Mouse (Mus musculus): ENCODE results near the gene Fsip1. TPM values are rescaled to one million over a fixed set of nuclear protein-coding genes. Genes with fewer than 3 reads are reported as not detected.

The Fsip1 gene
- polyA plus RNA-seq, 1 experiment from 2014 or later = 0.11 TPM

DNA sequence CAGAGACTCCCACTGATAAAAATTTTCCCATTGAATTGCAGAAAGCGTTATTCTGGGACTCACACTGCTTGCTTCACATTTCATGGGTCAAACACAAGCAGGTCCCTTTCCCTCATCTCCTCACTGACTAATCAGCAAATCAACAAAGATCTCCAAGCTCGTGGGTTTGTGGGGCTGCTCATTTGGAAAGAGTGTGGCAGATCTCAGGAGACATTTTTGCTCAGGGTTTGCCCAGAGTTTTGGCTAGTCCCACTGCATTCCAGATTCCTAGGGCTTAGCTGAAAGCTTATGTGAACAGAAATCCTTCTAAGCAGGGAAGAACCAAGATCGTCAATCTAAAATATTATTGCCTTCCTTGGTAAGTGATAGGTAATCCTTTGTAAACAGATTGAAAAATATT, 172.1 kb downstream of the Fsip1 start:
- H3K4me1 ChIP-seq (ENCODE audit: control insufficient read depth, insufficient read depth, low read length) = peaks cover 8% of the 10 kb centered on the region
- no peak overlapping the region for H3K27ac ChIP-seq (ENCODE audit: low read length)
- H3K4me2 ChIP-seq (ENCODE audit: low read depth, low read length) = no peak overlapping the region
- ATAC-seq (replicated peaks; ENCODE audit: extremely low read depth, insufficient read depth, low FRiP score) = no peak
- H3K9ac ChIP-seq (ENCODE audit: low read length) = no peak overlapping the region
- WGBS = 57% methylated on average over 3 of the region's 3 CpGs
- no peak overlapping the region for H3K4me3 ChIP-seq (ENCODE audit: low read length)
- no peaks in the 10 kb centered on the region for H3K36me3 ChIP-seq (ENCODE audit: control insufficient read depth, insufficient read depth)
- H3K9me3 ChIP-seq (replicated peaks; ENCODE audit: control insufficient read depth, low read length) = no peaks in the 10 kb centered on the region
- H3K27me3 ChIP-seq (ENCODE audit: control insufficient read depth, insufficient read depth, low read length) = no peaks in the 10 kb centered on the region

DNA sequence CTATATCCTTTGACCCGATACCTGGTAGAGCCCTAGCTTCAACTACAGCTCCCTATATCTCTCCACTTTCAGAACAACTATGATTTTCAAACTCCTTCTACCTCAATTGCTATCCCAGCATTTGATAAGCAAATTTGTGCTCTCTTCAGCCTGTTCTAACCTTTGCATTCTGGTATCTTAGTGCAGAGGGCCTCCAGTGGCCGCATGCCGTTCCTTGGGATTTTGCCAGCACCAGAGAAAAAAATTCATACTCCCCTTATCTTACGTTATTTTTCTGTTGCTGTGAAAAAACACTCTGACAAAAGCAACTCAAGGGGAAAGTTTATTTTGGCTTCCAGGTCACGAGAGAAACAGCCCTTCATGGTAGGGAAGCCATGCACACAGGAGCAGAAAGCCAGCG, 173.1 kb downstream of the Fsip1 start:
- Histone ChIP-seq H3K4me2 (ENCODE audit: low read depth, low read length) (no peak overlapping the region), H3K9ac (ENCODE audit: low read length) (no peak overlapping the region), H3K9me3 (replicated peaks; ENCODE audit: control insufficient read depth, low read length) (no peaks in the 10 kb centered on the region), H3K4me1 (ENCODE audit: control insufficient read depth, insufficient read depth, low read length) (peaks cover 8% of the 10 kb centered on the region), H3K4me3 (ENCODE audit: low read length) (no peak overlapping the region), H3K36me3 (ENCODE audit: control insufficient read depth, insufficient read depth) (no peaks in the 10 kb centered on the region), H3K27ac (ENCODE audit: low read length) (no peak overlapping the region; the same call in 1 of the 2 replicates), H3K27me3 (ENCODE audit: control insufficient read depth, insufficient read depth, low read length) (no peaks in the 10 kb centered on the region)
- 49% methylated on average over 6 of the region's 6 CpGs for WGBS
- ATAC-seq (replicated peaks; ENCODE audit: extremely low read depth, insufficient read depth, low FRiP score) = 0 out of 2 replicates have a peak, but pooled peaks have one; percentile 23

DNA sequence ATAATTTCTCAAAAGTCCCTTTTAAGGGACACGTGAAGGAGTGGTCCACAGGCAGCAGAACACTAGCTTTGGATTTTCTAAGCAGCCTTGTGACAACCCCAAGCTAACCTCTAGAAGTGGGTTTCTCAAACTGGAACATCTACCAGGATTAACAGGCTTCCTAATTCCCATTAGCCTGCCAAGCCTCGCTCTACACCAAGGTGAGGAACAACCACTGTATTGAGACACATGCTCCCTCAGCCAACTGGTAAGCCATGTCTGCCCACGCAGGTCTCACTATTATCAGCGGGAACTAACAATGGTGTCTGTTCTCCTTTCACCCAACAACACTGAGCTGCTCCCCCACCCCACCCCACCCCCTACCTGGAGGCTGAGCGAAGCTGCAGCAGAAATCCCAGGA, 175.2 kb downstream of the Fsip1 start:
- Histone ChIP-seq H3K36me3 (ENCODE audit: control insufficient read depth, insufficient read depth) (no peaks in the 10 kb centered on the region), H3K9me3 (replicated peaks; ENCODE audit: control insufficient read depth, low read length) (no peaks in the 10 kb centered on the region), H3K4me2 (ENCODE audit: low read depth, low read length) (no peak overlapping the region), H3K4me1 (ENCODE audit: control insufficient read depth, insufficient read depth, low read length) (peaks cover 8% of the 10 kb centered on the region), H3K27me3 (ENCODE audit: control insufficient read depth, insufficient read depth, low read length) (no peaks in the 10 kb centered on the region), H3K9ac (ENCODE audit: low read length) (no peak overlapping the region), H3K4me3 (ENCODE audit: low read length) (no peak overlapping the region), H3K27ac (ENCODE audit: low read length) (no peak overlapping the region)
- 75% methylated on average over 5 of the region's 5 CpGs for WGBS
- no peak for ATAC-seq (replicated peaks; ENCODE audit: extremely low read depth, insufficient read depth, low FRiP score)

Small RNA genes lying within 50 kb of the gene (microRNA-seq; reads per million reads assigned to microRNA genes)
- not detected for gene Gm22800

Other genes starting within 250 kb of the Fsip1 start
- gene Thbs1, start 145.1 kb downstream of the Fsip1 start, polyA plus RNA-seq (2015; fragmentation: Nextera tagmentation; extraction: Ambion mirVana) = 20.0 and 33.8 TPM in 2 replicates
- gene Gpr176, start 116.5 kb upstream of the Fsip1 start, polyA plus RNA-seq (2015; fragmentation: Nextera tagmentation; extraction: Ambion mirVana) = 0.53 and 0.54 TPM in 2 replicates
- 6.1 and 6.5 TPM in 2 replicates for gene Eif2ak4, start 131.7 kb upstream of the Fsip1 start, polyA plus RNA-seq (2015; fragmentation: Nextera tagmentation; extraction: Ambion mirVana)
- 197 and 220 TPM in 2 replicates for gene Srp14, start 222.7 kb upstream of the Fsip1 start, polyA plus RNA-seq (2015; fragmentation: Nextera tagmentation; extraction: Ambion mirVana)